Mouse (Mus musculus) stomach, postnatal 0 days (tissue): ENCODE measurements at regions not wholly inside any gene's neighbourhood (a gene's known extent, or its start where the extent isn't known, plus 50 kb on each side); places are given as distances from the start of the nearest gene placed in this dataset.

Experiments used
- CTCF ChIP-seq: IDR thresholded peaks from 2 replicates; pipeline ENCODE4 v1.5.1; 2016; ENCODE audit warnings: antibody characterized with exemption, low read depth, mild to moderate bottlenecking, moderate library complexity
- EP300 ChIP-seq: optimal IDR thresholded peaks from 2 replicates; pipeline ENCODE3; 2016; ENCODE audit warnings: antibody characterized with exemption

DNA sequence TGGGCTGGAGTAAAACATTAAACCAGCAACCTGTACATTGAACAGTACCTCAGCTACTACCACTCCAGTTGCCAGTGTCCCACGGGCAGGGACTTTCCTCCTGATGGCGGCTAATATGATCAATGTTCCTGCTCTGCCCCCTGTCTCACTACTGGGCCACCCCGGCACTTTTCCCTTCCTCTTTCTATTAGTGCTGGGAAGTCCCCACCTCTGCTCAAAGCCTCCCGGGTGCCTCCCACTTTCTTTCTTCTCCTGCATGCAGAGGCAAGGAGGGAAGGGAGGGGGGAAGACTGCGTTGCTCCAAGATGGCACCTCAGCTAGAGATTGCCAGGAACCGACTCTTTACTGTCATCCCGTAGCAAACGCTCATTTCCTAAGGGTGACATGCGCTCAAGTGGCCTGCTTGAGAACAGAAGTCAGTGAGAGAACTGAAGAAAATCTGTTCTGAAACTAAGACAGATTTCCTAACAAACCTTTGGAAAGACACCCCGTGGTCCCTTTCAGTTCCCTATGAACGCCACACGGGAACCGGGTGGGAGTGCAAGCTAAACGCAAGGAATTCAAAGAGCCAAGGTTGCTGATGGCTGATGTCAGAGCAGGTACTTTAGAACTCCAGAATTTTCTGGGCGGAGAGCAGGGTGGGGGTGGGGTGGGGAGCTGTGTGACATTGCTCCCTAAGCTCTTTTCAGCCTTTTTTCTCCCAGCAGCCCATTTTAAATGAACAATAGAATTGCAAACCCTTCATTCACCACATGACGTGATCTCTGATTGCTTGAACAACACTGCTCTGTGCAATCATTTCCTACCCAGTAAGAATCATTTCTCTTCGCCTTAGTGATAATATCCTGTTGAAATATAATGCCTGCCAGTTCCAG, 96.2 kb upstream of the Med14 start:
- no peak for TF ChIP-seq EP300
- TF ChIP-seq CTCF: no peak
